Mouse (Mus musculus): Measurements from ENCODE around the gene Ddx50.

GRCm38 (mm10) chr10:62601833-62602176 lies 49.2 kb downstream of the Ddx50 start:
- TF ChIP-seq CTCF (IDR thresholded peaks at IDR 0.05; ENCODE audit: low read depth) (no peak), EP300 (IDR thresholded peaks at IDR 0.05; ENCODE audit: low read depth) (no peak)
